Mouse (Mus musculus) hindbrain, embryonic 11.5 days (tissue): ENCODE measurements around the gene Qrfpr. TPM values are rescaled to one million over a fixed set of nuclear protein-coding genes. Genes with fewer than 3 reads are reported as not detected.

ENCODE experiments used
- polyA plus RNA-seq: library from polyadenylated mRNA; unstranded; fragments of >200 nt; fragmentation: Nextera tagmentation; extraction: Ambion mirVana; gene quantifications from 2 replicates; pipeline ENCODE4 v1.2.1, GENCODE M21; 2014

Qrfpr gene
- polyA plus RNA-seq, 1 experiment from 2014 or later: 0.09 TPM

Other genes with a start within 250 kb of the Qrfpr start
- 31.3 and 35.7 TPM in 2 replicates for gene Mccc1, start 221.6 kb downstream of the Qrfpr start, polyA plus RNA-seq
- not detected in 2 replicates for gene Ccdc144b, start 168.8 kb downstream of the Qrfpr start, polyA plus RNA-seq
- gene Acad9, start 156.3 kb downstream of the Qrfpr start, polyA plus RNA-seq: 89.2 TPM in 2 replicates
- gene D3Ertd254e, start 71.3 kb downstream of the Qrfpr start, polyA plus RNA-seq: 11.6 TPM in 2 replicates